Mouse (Mus musculus): ENCODE data around the gene Gm49776.

GRCm38 (mm10) chr16:18249364-18249967 is 8.7 kb downstream of the Gm49776 start:
- TF ChIP-seq CTCF (IDR thresholded peaks at IDR 0.05; ENCODE audit: insufficient read depth, low read depth, low read length) (no peak), POLR2A (IDR thresholded peaks at IDR 0.05; ENCODE audit: insufficient read depth, low read depth, low read length) (no peak)
